Mouse (Mus musculus) intestine, embryonic 16.5 days (tissue): ENCODE results near the gene Wipf2. TPM values are rescaled to one million over a fixed set of nuclear protein-coding genes. Genes with fewer than 3 reads are reported as not detected.
"Not testable (repeated sequence)": the region's sequence is repeated elsewhere in the genome, so short reads cannot be mapped to it uniquely, and the experiment has no call there.

Experiments
- ATAC-seq: fragments of 200-750 bp; cut with Nextera tagmentation; 2 replicates; pipeline ENCODE4 v1.8.0; 2017; ENCODE audit warnings: moderate TSS enrichment, moderate library complexity
- H3K27ac ChIP-seq: fragments of 300-500 bp; sonication (generic); 2 replicates; pipeline ENCODE4 v1.5.1; 2014; ENCODE audit warnings: mild to moderate bottlenecking, low read length
- H3K27me3 ChIP-seq: fragments of 300-500 bp; sonication (generic); replicated peaks from 2 replicates; pipeline ENCODE4 v1.6.1; 2014; ENCODE audit warnings: low read length, control low read depth, mixed read lengths; ENCODE audit not compliant: control insufficient read depth, insufficient read depth
- H3K36me3 ChIP-seq: fragments of 300-500 bp; sonication (generic); 2 replicates; pipeline ENCODE4 v1.6.1; 2014; ENCODE audit warnings: low read length, control low read depth; ENCODE audit not compliant: control insufficient read depth, insufficient read depth
- H3K4me1 ChIP-seq: fragments of 300-500 bp; sonication (generic); 2 replicates; pipeline ENCODE4 v1.6.1; 2014; ENCODE audit warnings: low read length, control low read depth, mixed read lengths; ENCODE audit not compliant: control insufficient read depth, insufficient read depth
- H3K4me2 ChIP-seq: fragments of 300-500 bp; sonication (generic); 2 replicates; pipeline ENCODE4 v1.6.1; 2014; ENCODE audit warnings: low read depth, low read length, control low read depth
- H3K4me3 ChIP-seq: fragments of 300-500 bp; sonication (generic); 2 replicates; pipeline ENCODE4 v1.5.1; 2014; ENCODE audit warnings: mild to moderate bottlenecking, low read length
- H3K9ac ChIP-seq: fragments of 300-500 bp; sonication (generic); 2 replicates; pipeline ENCODE4 v1.6.1; 2014; ENCODE audit warnings: low read depth, low read length
- H3K9me3 ChIP-seq: fragments of 300-500 bp; sonication (generic); 2 replicates; pipeline ENCODE4 v1.6.1; 2016; ENCODE audit warnings: low read length, control low read depth; ENCODE audit not compliant: control insufficient read depth
- WGBS: fragments of 180-500 bp; shearing (Covaris S2); extraction: QIAGEN DNeasy Blood & Tissue Kit; methylation state at CpG from one replicate; pipeline ENCODE4 v1.1.7; 2014; 5-methylcytosine and 5-hydroxymethylcytosine counted together
- polyA plus RNA-seq: library from polyadenylated mRNA; unstranded; fragments of >200 nt; fragmentation: Nextera tagmentation; extraction: Ambion mirVana; gene quantifications from 2 replicates; pipeline ENCODE4 v1.2.1, GENCODE M21; 2015

Wipf2 gene
- polyA plus RNA-seq, 1 experiment from 2014 or later: 3.4 TPM

DNA sequence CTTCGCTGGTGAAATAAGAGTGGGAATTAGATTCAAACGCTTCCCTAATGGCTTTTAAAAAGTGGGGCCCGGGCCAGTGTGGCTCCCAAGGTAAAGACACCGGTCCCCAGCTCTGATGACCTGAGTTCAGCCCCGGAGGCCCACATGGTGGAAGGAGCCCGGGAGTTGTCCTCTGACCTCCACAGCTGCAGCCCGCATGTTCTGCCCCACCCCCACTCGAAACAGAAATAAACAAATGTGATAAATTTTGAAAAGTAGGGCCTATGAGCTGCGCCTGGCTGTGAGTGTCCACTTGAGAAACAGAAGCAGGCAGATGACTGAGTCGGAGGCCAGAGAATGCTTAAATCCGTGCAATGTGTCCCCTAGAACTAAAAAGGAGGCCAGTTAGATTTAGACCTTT, 50.8 kb downstream of the Wipf2 start:
- 52% methylated on average over 11 of the region's 11 CpGs for WGBS
- ATAC-seq: no peak
- no peaks in the 10 kb centered on the region for H3K27me3 ChIP-seq
- no peak overlapping the region for H3K4me3 ChIP-seq
- H3K4me2 ChIP-seq: no peak overlapping the region
- 0 out of 2 replicates have a peak, but pooled peaks cover 6% of the 10 kb centered on the region for H3K36me3 ChIP-seq
- H3K9ac ChIP-seq: no peak overlapping the region
- H3K9me3 ChIP-seq: no peaks in the 10 kb centered on the region
- H3K27ac ChIP-seq: no peak overlapping the region
- H3K4me1 ChIP-seq: peaks cover 9% of the 10 kb centered on the region

DNA sequence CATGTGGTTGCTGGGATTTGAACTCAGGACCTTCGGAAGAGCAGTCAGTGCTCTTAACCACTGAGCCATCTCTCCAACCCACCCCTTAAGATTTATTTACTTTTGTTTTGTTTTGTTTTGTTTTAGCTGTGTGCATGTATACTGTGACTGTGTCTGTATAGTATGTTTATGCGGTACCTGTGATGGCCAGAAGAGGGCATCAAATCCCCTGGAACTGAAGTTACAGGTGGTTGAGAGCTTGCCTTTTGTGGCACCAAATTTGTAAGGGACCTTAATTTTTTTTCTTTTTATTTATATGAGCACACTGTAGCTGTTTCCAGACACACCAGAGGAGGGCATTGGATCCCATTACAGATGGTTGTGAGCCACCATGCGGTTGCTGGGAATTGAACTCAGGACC, 52.9 kb downstream of the Wipf2 start:
- not testable (repeated sequence) for H3K36me3 ChIP-seq, ATAC-seq, H3K4me3 ChIP-seq, H3K9ac ChIP-seq, H3K9me3 ChIP-seq, H3K27ac ChIP-seq, H3K27me3 ChIP-seq, H3K4me1 ChIP-seq, H3K4me2 ChIP-seq
- WGBS: 93% methylated on average over 3 of the region's 3 CpGs

DNA sequence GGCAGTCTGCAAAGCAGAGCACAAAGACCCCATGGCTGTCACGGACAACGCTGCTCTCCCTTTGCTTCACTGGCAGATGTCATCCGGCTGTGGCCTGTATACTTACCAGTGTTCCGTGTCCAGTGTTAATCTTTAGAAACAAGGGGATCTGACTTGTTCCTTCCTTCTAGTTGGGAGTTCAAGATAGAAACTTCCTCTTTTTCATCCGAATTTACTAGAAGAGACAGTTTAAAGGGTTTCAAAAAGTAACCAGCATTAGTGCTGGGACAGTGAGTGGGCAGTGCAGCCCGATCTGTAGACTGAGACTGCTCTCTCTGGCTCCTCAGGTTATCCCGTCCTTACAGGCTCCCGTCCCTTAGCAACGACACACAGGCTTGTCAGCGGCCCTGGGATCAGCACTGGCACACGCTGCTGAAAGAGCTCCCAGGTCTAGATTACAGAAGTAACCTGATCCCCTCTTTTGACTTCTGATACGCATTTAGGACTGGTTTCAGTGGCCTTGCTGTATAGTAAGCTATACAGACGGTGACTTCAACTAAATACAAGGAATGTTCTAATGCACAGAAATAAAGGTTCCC, 54.1 kb downstream of the Wipf2 start:
- Histone ChIP-seq H3K27me3 (no peaks in the 10 kb centered on the region), H3K9me3 (no peaks in the 10 kb centered on the region), H3K9ac (no peak overlapping the region), H3K36me3 (no peaks in the 10 kb centered on the region), H3K4me1 (peaks cover 5% of the 10 kb centered on the region), H3K27ac (peak overlapping the region; percentile 50; the same call in 1 of the 2 replicates), H3K4me3 (no peak overlapping the region), H3K4me2 (no peak overlapping the region)
- 73% methylated on average over 13 of the region's 13 CpGs for WGBS
- ATAC-seq: no peak

DNA sequence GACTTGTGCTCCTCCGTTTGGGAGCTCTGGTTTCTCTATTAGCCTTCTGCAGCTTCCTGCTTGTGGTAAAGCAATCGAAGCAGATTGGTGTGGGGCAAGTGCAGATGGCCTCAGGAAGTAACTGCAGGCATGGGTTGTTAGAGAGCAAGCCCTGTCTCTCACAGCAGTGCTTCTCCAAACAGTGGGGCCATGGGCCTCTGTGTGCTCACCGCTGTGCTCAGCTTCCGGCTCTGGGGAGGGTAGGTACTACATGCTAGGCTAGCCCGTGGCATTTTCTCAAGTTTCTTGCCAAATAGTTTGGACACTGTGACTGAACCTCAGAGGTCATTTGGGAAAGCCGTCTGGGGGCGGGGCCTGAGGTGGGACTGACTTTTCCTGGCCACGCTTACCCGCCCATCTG, 54.8 kb downstream of the Wipf2 start:
- H3K27ac ChIP-seq: peak overlapping the region; percentile 50; the same call in 1 of the 2 replicates
- H3K4me2 ChIP-seq: no peak overlapping the region
- H3K9ac ChIP-seq: no peak overlapping the region
- H3K36me3 ChIP-seq: no peaks in the 10 kb centered on the region
- no peak overlapping the region for H3K4me3 ChIP-seq
- no peaks in the 10 kb centered on the region for H3K9me3 ChIP-seq
- ATAC-seq: no peak
- peaks cover 8% of the 10 kb centered on the region for H3K4me1 ChIP-seq
- H3K27me3 ChIP-seq: no peaks in the 10 kb centered on the region
- WGBS: 63% methylated on average over 9 of the region's 9 CpGs

DNA sequence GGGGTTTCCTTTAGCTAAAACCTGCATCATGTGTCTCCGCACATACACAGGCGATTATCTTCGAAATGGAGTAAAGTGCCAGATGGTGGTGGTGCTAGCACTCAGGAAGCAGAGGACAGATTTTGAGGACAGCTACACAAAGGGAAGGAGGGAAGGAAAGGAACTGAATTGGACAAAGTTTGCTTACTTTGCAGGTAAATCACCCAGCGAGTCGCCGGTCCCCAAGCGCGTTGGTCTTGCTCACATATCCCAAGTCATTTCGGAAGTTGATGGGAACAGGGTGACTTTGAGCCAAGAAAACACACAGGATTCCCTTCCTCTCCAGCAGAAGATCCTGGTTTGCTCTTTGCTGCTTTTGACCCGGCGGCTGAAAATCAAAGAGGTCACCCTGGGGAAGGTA, 55.6 kb downstream of the Wipf2 start:
- H3K9me3 ChIP-seq: no peaks in the 10 kb centered on the region
- no peaks in the 10 kb centered on the region for H3K27me3 ChIP-seq
- 91% methylated on average over 11 of the region's 11 CpGs for WGBS
- H3K27ac ChIP-seq: no peak overlapping the region
- H3K4me3 ChIP-seq: no peak overlapping the region
- H3K4me1 ChIP-seq: peaks cover 12% of the 10 kb centered on the region
- no peak overlapping the region for H3K9ac ChIP-seq
- no peak for ATAC-seq
- no peaks in the 10 kb centered on the region for H3K36me3 ChIP-seq
- no peak overlapping the region for H3K4me2 ChIP-seq

DNA sequence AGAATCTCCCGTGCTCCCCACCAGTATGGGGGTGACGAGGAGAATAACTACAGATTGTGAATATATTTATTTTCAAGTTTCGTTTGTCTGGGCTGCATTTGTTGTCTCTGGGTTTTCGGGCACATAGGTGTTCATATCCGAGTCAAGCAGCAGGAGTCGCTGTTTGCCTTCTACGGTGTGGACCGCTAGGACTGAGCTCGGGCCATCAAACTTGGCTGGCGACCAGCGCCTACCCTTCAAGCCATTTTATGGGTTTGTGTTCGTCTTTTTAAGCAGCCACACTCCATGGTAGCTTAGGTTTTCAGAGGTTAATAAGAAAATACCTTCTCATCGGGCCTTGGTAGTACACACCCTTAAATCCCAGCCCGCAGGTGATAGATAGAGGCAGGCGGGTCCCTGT, 58.4 kb downstream of the Wipf2 start:
- H3K4me2 ChIP-seq, ATAC-seq: not testable (repeated sequence)
- peaks cover 39% of the 10 kb centered on the region for H3K4me1 ChIP-seq

DNA sequence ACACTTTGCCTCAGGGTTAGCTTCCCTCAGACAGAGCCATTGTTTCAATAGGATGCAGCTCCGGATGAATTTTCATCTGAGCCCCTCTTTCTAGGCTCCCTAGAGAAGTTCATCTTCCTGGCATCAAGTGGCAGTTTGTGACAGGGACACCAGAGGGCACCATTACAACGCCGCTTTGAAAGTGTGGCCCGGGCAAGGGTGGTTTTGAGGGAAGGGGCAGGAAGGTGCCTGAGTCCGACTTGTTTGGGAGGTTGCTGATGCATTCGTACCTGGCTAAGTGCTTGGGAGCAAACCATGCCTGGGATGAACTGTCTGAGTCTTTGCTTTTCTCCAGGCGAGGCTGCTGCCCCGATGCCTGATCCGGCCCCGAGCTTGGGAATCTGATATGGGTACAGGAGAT, 58.9 kb downstream of the Wipf2 start:
- H3K4me2 ChIP-seq, H3K36me3 ChIP-seq, H3K4me3 ChIP-seq, ATAC-seq, H3K9me3 ChIP-seq, H3K27me3 ChIP-seq, H3K9ac ChIP-seq: not testable (repeated sequence)
- 46% methylated on average over 10 of the region's 10 CpGs for WGBS
- Histone ChIP-seq H3K27ac (peak overlapping the region; percentile 75), H3K4me1 (peaks cover 42% of the 10 kb centered on the region)

More for the DNA sequence above, 58.4 kb downstream of the Wipf2 start:
- WGBS: 41% methylated on average over 15 of the region's 15 CpGs
- H3K27ac ChIP-seq, H3K9ac ChIP-seq, H3K27me3 ChIP-seq, H3K9me3 ChIP-seq, H3K36me3 ChIP-seq, H3K4me3 ChIP-seq: not testable (repeated sequence)

DNA sequence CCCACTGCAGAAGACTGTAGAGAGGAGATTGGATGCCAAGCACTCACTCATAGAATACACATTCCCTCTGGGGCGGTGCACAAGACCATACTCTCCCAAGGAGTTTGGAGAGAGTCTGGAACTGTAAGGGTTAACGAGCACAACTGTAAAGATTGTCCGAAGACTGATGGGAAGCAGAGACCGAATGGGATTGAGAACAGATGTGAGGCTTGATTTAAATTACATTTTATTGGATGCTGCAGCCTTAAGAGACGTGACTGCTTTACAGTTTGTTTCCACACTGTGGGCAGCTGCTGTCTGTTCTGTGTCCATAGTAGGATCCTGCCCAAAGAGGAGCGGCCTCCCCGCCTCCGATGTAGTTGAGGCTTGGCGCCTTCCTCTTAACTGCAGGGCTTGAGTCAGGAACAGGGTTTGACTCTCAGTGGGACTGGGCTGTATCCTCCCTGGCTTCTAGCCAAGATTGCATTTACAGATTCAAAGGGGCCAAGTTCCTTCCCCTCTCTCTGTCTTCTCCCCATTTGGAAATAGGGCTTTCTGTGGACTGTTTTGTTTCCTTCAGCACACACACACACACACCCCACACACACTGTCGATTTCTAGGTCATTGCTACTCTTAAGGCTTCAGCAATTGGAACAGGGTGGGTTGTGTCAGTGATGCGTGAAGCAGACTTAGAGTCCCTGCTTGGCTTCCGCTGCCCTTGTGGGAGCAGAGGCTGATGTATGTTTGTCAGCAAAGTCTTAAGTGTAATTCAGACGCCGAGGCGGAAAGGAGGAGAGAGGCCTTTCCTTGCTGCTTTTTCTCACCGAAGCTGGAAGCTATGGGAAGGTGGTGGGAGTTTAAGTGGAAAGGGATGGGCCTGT, 59.6 kb downstream of the Wipf2 start:
- not testable (repeated sequence) for H3K9ac ChIP-seq, H3K4me2 ChIP-seq

DNA sequence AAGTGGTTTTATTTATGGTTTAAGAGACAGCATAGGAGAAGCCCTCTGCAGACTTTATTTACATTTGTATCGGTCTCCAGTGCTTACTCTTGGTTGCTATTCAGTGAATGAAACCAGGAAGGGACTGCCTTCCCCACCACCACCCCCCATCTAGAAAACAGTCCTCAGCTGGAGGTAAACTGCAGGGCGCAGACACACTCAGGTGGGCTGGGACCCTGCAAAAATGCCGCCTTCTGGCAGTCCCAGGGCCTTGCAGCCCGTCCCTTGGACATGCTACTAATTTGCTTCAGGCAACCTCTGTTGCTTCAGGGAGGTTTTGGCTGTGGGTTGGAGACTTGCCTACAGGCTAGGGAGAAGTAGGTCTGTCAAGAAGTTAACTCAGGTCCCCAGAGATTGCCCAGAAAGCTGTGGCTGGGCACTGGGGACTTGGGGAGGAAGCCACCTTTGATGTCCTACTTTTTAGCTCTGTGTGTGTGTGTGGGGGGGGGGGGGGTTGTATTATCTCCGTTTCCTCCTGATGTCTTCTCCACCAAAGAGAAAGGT, 61.3 kb downstream of the Wipf2 start:
- H3K4me1 ChIP-seq: peaks cover 61% of the 10 kb centered on the region
- H3K4me3 ChIP-seq: no peak overlapping the region
- peak overlapping the region; percentile 89 for H3K27ac ChIP-seq
- H3K9ac ChIP-seq: 0 out of 2 replicates have a peak overlapping the region, but pooled peaks have one; percentile 11
- no peak for ATAC-seq
- no peaks in the 10 kb centered on the region for H3K9me3 ChIP-seq
- H3K4me2 ChIP-seq: no peak overlapping the region
- 47% methylated on average over 5 of the region's 5 CpGs for WGBS
- no peaks in the 10 kb centered on the region for H3K36me3 ChIP-seq
- no peaks in the 10 kb centered on the region for H3K27me3 ChIP-seq

More for the DNA sequence above, 59.6 kb downstream of the Wipf2 start:
- H3K9me3 ChIP-seq, H3K4me3 ChIP-seq, H3K27me3 ChIP-seq, H3K36me3 ChIP-seq: not testable (repeated sequence)
- H3K27ac ChIP-seq: peak overlapping the region; percentile 75
- H3K4me1 ChIP-seq: peaks cover 46% of the 10 kb centered on the region
- ATAC-seq: peak; percentile 62
- 36% methylated on average over 16 of the region's 16 CpGs for WGBS
